Mouse (Mus musculus) thymus, postnatal 14 days (tissue): ENCODE data around the gene Vmn1r155.
"Not testable (repeated sequence)": the region's sequence is repeated elsewhere in the genome, so short reads cannot be mapped to it uniquely, and the experiment has no call there.

ENCODE experiments used
- DNase-seq: peaks from one replicate; pipeline ENCODE4 v3.0.0; 2021

Vmn1r155 gene

GRCm38 (mm10) chr7:22657718-22658117 lies at the start of gene Vmn1r155:
Gene Vmn1r155 (plus strand): TSS chr7:22658018.
- DNase-seq, result not testable (repeated sequence)

GRCm38 (mm10) chr7:22692217-22692616 lies 34.4 kb downstream of the Vmn1r155 start, which contains the start of gene Gm8693:
Gene Gm8693 (minus strand): TSS chr7:22692317.
- not testable (repeated sequence) for DNase-seq
